Mouse (Mus musculus) ES-E14 (cell line): ENCODE measurements around the gene Col1a2. TPM values are rescaled to one million over a fixed set of nuclear protein-coding genes. Genes with fewer than 3 reads are reported as not detected.

Experiments
- DNase-seq: peaks from one replicate; pipeline ENCODE4 v3.0.0-alpha.2; 2013; ENCODE audit warnings: low read depth, low spot score
- H3K27ac ChIP-seq: 2 replicates; pipeline ENCODE4 v1.5.1; 2012; ENCODE audit warnings: low read depth, mild to moderate bottlenecking, low read length, moderate library complexity, mixed read lengths; ENCODE audit not compliant: poor library complexity, insufficient read depth, severe bottlenecking
- H3K36me3 ChIP-seq: 2 replicates; pipeline ENCODE4 v1.6.1; 2012; ENCODE audit warnings: mild to moderate bottlenecking, low read length, moderate library complexity, mixed read lengths; ENCODE audit not compliant: control insufficient read depth, poor library complexity, insufficient read depth, severe bottlenecking
- H3K4me1 ChIP-seq, 2 experiments: fragments of 150-350 bp in 1 of 2; sonication (generic) in 1 of 2; 2 replicates each; pipeline ENCODE4 v1.6.1; 2012; ENCODE audit warnings: low read length in 2 of 2, mild to moderate bottlenecking in 1 of 2, mixed read lengths in 1 of 2; ENCODE audit not compliant: control insufficient read depth in 2 of 2, insufficient read depth in 2 of 2, poor library complexity in 1 of 2
- H3K4me3 ChIP-seq, 2 experiments: fragments of 150-350 bp in 1 of 2; sonication (generic) in 1 of 2; 2 replicates each; pipeline ENCODE4 v1.5.1; 2012; ENCODE audit warnings: low read length in 2 of 2, low read depth in 1 of 2, mild to moderate bottlenecking in 1 of 2, mixed read lengths in 1 of 2; ENCODE audit not compliant: insufficient read depth in 1 of 2, poor library complexity in 1 of 2, severe bottlenecking in 1 of 2
- H3K9ac ChIP-seq: 2 replicates; pipeline ENCODE4 v1.6.1; 2012; ENCODE audit warnings: low read depth, mild to moderate bottlenecking, low read length, mixed read lengths; ENCODE audit not compliant: poor library complexity, insufficient read depth, severe bottlenecking
- H3K9me3 ChIP-seq: fragments of 150-350 bp; sonication (generic); 2 replicates; pipeline ENCODE4 v1.6.1; 2012; ENCODE audit warnings: low read depth, mild to moderate bottlenecking, low read length; ENCODE audit not compliant: control insufficient read depth, insufficient read depth
- CHD2 ChIP-seq: IDR thresholded peaks from 2 replicates; pipeline ENCODE4 v1.6.1; 2014; ENCODE audit warnings: mild to moderate bottlenecking, low read depth, low read length, inconsistent platforms
- HCFC1 ChIP-seq: IDR thresholded peaks from 2 replicates; pipeline ENCODE4 v1.6.1; 2012; ENCODE audit warnings: low read length, inconsistent platforms, borderline replicate concordance; ENCODE audit not compliant: insufficient read depth
- MAFK ChIP-seq: IDR thresholded peaks from 2 replicates; pipeline ENCODE4 v1.6.1; 2014; ENCODE audit warnings: mild to moderate bottlenecking, low read depth, low read length, inconsistent platforms; ENCODE audit not compliant: insufficient read depth
- ZC3H11A ChIP-seq: IDR thresholded peaks from 2 replicates; pipeline ENCODE4 v1.6.1; 2012; ENCODE audit warnings: low read depth, mild to moderate bottlenecking, inconsistent platforms, low read length, borderline replicate concordance
- ZNF384 ChIP-seq: IDR thresholded peaks from 2 replicates; pipeline ENCODE4 v1.6.1; 2012; ENCODE audit warnings: low read depth, low read length, inconsistent platforms
- in situ Hi-C, 2 experiments: fragments of 600-800 bp; cut with MboI; formaldehyde crosslinking; loops; one replicate each; pipeline ENCODE4 v1.15.1; 2025; ENCODE audit warnings: low sequenced_read_pairs in 2 of 2, inconsistent platforms in 1 of 2; ENCODE audit not compliant: unreplicated experiment in 2 of 2
- total RNA-seq: library from RNA; depleted of rRNA; stranded (reverse); fragments of 300-350 nt; gene quantifications from 2 replicates; pipeline ENCODE4 v1.2.3, GENCODE M21; 2012; rRNA removed

Col1a2 gene
- 18.7 and 52.3 TPM in 2 replicates for total RNA-seq

DNA sequence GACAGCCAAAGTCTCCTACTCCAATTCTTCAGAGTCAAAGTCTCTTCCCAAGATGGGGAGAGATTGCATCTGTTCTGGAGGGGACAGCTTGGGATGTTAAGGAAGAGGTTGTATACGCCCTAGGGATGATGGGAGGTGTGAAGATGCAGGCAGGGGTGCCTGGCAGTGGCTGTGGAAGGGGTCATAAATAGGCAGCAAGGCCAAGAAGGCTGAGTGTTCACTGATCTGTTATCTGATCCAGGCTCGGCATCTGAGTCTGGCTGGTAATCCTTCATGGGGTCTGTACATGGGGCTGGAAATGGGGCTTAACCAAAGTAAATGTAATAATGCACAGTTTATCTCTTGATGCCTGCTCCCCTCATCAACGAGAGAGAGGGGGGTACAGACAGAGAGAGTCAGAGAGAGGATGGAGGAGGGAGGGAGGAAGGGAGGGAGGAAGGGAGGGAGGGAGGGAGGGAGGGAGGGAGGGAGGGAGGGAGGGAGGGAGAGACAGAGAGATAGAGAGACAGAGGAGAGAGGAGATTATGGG, at the start of gene Col1a2:
Col1a2 (plus strand) TSS at position 212 of the 529 bp plus-strand sequence.
- no peak for TF ChIP-seq MAFK
- TF ChIP-seq CHD2, result no peak
- TF ChIP-seq ZC3H11A, result no peak
- TF ChIP-seq ZNF384, result no peak
- no peak for TF ChIP-seq HCFC1
- no peak within 1 kb of the TSS for H3K9ac ChIP-seq
- no peaks in the 10 kb centered on the region for H3K9me3 ChIP-seq
- peak within 1 kb of the TSS; percentile 45 to 59 for H3K4me3 ChIP-seq
- in situ Hi-C loops, result no loop called here
- no peaks in the 10 kb centered on the region for H3K4me1 ChIP-seq
- no peaks in the 10 kb centered on the region for H3K36me3 ChIP-seq
- no peak for DNase-seq
- no peak within 1 kb of the TSS for H3K27ac ChIP-seq

GRCm38 (mm10) chr6:4455518-4455917, 49.1 kb upstream of the Col1a2 start:
- no peak overlapping the region for H3K9ac ChIP-seq
- no peak for TF ChIP-seq MAFK
- no peak for TF ChIP-seq ZC3H11A
- no peak for TF ChIP-seq ZNF384
- TF ChIP-seq HCFC1, result no peak
- TF ChIP-seq CHD2, result no peak
- no peaks in the 10 kb centered on the region for H3K36me3 ChIP-seq
- DNase-seq, result no peak
- no peaks in the 10 kb centered on the region for H3K9me3 ChIP-seq
- in situ Hi-C loops, result no loop called here
- no peak overlapping the region for H3K4me3 ChIP-seq
- H3K27ac ChIP-seq, result no peak overlapping the region
- peaks cover 2% of the 10 kb centered on the region in 2 experiments; a peak in 1 of 4 replicates for H3K4me1 ChIP-seq

GRCm38 (mm10) chr6:4455961-4456617, 48.5 kb upstream of the Col1a2 start:
- DNase-seq, result no peak
- H3K36me3 ChIP-seq, result no peaks in the 10 kb centered on the region
- in situ Hi-C loops, result no loop called here
- no peak overlapping the region for H3K9ac ChIP-seq
- H3K9me3 ChIP-seq, result no peaks in the 10 kb centered on the region
- H3K4me3 ChIP-seq, result no peak overlapping the region
- H3K27ac ChIP-seq, result no peak overlapping the region
- TF ChIP-seq HCFC1 (no peak), ZC3H11A (no peak), CHD2 (no peak), ZNF384 (no peak), MAFK (no peak)
- H3K4me1 ChIP-seq, result peaks cover 2% of the 10 kb centered on the region in 2 experiments; a peak in 1 of 4 replicates

DNA sequence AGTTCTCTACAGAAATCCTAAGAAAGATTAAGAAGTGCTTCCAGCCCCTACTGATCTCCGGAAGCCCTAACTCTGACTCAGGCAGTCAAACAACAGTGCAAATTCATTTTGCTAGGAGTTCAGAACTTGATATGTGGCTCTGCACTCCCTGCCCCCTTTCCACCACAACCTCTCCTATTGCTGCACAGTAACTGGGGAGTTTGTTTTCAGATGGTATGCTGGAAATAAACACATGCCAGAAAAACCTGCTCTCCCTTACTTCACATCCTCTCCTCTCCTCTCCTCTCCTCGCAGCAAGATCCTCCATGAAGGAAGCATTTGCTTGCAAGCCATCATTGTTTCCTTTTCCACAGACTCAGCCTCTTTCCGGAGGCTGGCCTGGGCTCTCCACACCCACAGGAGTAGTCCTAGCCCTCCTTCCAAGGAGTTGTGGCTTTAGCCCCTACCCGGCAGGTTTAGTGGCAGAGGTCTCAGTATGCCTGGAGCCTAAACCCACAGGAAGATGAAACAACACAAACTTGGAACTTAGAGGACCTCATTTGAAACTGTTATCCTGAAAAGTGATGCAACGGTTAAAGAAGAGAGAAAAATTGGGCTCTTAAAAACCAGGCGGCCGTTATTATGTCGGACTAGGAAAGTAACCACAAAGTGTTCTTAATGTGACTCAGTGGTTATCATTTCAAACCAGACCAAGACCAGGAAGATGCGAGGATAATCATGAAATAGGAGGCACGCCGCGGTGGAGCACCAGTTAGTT, 47.7 kb upstream of the Col1a2 start:
- H3K36me3 ChIP-seq, result no peaks in the 10 kb centered on the region
- H3K4me1 ChIP-seq, result peaks cover 2% of the 10 kb centered on the region in 2 experiments; a peak in 1 of 4 replicates
- no peaks in the 10 kb centered on the region for H3K9me3 ChIP-seq
- H3K27ac ChIP-seq, result no peak overlapping the region
- H3K9ac ChIP-seq, result no peak overlapping the region
- in situ Hi-C loops, result no loop called here
- no peak for TF ChIP-seq MAFK
- TF ChIP-seq CHD2, result no peak
- TF ChIP-seq ZNF384, result no peak
- TF ChIP-seq ZC3H11A, result no peak
- no peak for TF ChIP-seq HCFC1
- DNase-seq, result no peak
- no peak overlapping the region for H3K4me3 ChIP-seq
